Mouse (Mus musculus): ENCODE results near the gene Rnaseh2c.

The Rnaseh2c gene

DNA sequence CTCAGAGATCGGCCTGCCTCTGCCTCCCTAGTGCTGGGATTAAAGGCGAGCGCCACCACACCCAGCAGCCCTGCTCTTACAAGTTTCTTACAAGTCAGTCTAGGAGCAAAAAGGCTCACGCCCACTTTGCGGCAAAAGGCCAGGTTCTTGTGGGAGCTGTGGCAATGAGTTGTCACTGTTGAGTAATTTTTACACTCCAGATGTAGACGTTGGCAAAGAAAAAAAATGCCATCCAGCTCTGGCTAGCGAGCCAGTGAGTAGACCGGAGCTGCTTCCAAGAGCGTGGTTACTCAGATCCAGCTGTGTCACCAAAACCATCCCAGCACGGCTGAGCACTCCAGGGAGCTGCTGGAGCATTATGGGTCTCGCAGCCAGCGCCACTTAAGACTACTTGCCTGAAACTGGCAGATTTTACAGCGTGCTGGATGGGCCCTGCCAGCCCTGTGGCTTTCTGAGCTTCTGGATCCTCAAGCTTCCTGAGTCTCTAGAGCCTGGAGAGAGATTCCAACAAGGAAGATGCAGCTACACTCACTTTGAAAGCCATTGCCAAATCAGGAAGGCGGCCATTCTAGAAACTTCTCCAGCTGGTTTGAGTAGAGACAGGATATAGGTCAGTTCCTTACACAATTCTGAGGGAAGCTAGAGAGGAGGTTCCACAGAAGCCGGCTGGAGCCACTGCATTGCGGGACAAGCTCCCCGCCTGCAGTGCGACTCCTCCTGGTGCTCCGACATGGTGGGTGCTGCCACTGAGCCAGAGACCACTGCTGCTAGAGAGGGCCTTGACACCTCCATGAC is 29.1 kb upstream of the Rnaseh2c start:
- peak; percentile 95 for DNase-seq (ENCODE audit: extremely low read depth, low read depth, low spot score)

- no peak for DNase-seq (ENCODE audit: extremely low read depth, low read depth, low spot score)
Observed at GRCm38 (mm10) chr19:5575336-5575735, 26.3 kb upstream of the Rnaseh2c start.

DNA sequence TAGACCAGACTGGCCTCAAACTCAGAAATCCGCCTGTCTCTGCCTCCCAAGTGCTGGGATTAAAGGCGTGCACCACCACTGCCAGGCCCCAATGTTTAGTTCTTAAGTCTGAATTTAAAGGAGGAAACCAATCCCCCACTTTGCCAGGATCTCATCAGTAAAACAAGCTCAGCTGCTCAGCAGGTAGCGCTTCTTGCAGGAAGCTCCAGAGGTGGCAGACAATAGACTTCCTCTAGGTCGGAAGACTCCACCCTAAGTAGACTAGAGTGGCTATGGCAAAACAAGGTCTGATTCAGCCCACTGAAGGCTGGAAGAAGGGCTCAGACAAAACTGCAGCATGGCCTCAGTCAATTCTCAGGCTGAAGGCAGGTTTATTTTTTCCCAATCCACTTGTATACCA is 21.7 kb upstream of the Rnaseh2c start:
- no peak for DNase-seq (ENCODE audit: extremely low read depth, low read depth, low spot score)

DNA sequence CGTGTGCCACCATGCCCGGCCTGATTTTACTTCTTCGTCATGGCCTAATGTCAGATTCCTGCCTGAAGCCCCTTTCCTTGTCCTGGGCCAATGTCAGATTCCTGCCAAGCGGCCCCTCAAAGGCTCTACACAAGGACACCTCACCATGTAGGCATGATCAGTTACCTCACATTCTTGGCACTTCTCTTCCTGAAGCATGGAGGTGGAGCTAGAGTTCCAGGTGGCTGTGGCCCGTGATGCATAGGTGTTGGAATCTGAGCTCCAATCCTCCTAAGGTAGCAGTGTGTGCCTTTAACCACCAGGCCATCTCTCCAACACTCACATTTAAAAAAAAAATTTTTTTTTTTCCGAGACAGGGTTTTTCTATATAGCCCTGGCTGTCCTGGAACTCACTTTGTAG is 20.9 kb upstream of the Rnaseh2c start:
- DNase-seq (ENCODE audit: extremely low read depth, low read depth, low spot score) = no peak

DNA sequence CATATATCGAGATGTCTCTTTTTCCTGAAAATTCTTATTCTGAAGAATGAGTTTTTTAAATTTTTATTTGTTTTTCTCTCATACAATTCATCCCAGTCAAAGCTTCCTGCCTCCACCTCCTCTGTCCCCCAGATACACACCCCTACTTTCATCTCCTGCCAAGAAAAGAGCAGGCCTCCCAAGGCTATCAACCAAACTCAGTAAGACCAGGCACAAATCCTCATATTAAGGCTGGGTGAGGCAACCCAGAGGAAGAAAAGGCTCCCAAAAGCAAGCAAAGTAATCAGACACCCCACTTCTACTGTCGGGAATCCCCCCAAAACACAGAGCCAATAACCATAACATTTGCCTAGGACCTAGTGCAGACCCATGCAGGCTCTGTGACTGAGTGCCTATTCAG is 19.7 kb upstream of the Rnaseh2c start:
- no peak for DNase-seq (ENCODE audit: extremely low read depth, low read depth, low spot score)

GRCm38 (mm10) chr19:5589159-5589558 is 12.5 kb upstream of the Rnaseh2c start:
- DNase-seq (ENCODE audit: extremely low read depth, low read depth, low spot score) = no peak

GRCm38 (mm10) chr19:5591888-5592287 is 9.8 kb upstream of the Rnaseh2c start:
- no peak for DNase-seq (ENCODE audit: extremely low read depth, low read depth, low spot score)

- no peak for DNase-seq (ENCODE audit: extremely low read depth, low read depth, low spot score)
Observed at GRCm38 (mm10) chr19:5599224-5599623, 2.4 kb upstream of the Rnaseh2c start.

DNA sequence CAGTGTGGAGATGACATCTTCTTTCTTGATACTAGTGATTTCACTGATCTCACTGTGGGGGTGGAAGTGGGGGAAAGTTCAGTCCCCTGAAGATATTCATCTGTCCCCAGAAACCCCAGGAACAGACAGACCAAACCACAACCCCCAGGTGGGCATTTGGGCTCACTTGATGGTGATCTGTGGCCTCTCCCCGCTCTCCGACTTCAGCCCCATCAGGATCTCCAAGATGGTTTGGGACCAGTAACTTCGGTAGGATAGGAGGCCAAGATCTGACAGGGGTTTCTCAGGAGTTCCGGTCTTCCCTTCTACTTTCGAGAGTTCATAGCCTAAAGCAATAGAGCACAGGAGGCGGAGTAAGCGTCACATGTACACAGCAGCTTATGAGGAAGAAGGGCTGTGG is 2.0 kb downstream of the Rnaseh2c start:
- no peak for DNase-seq (ENCODE audit: extremely low read depth, low read depth, low spot score)

- no peak for DNase-seq (ENCODE audit: extremely low read depth, low read depth, low spot score)
Observed at GRCm38 (mm10) chr19:5605126-5605525, 3.5 kb downstream of the Rnaseh2c start.

DNA sequence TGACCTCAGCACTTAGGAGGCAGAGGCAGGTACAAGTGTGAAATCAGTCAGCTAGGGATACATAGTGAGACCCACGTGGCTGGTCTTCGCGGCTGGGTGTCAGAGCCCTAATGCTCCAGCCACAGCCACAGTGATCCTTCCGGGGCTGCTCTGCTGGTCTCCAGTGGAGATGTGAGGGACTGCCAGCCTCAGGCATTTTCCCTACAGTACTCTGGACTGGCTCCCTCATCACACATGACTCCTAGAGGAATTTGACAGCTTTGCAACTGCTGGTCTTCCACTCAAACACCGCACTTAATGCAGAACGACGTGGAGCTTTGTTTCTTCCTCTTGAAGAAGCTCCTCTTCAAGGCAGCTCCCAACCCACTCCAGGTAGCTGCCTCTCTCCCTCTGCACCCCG is 4.5 kb downstream of the Rnaseh2c start:
- DNase-seq (ENCODE audit: extremely low read depth, low read depth, low spot score) = no peak

GRCm38 (mm10) chr19:5607705-5608410 is 6.2 kb downstream of the Rnaseh2c start:
- no peak for DNase-seq (ENCODE audit: extremely low read depth, low read depth, low spot score)

DNA sequence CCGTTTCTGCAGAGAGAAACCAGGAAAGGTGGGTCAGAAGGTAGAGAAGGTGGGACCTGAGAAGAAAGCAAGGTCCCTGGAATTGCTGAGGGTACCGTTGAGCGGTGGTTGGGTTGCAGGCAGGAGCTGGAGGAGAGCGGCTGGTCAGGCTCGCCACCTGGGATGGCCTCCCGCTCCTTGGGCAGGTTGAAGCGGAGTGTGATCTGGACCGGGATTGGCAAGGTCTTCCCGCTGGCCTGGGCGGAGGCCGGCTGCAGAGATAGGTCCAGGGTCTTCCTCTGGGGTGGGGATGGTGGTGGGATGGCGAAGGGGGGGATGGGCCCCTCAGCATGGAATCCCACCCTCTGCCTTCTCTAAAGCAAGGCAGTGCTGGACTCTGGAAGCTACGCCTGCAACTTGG is 7.0 kb downstream of the Rnaseh2c start:
- no peak for DNase-seq (ENCODE audit: extremely low read depth, low read depth, low spot score)

GRCm38 (mm10) chr19:5609171-5609546 is 7.5 kb downstream of the Rnaseh2c start:
- no peak for DNase-seq (ENCODE audit: extremely low read depth, low read depth, low spot score)

GRCm38 (mm10) chr19:5609547-5610404 is 8.1 kb downstream of the Rnaseh2c start, which contains the start of gene Kat5:
Kat5 (minus strand) TSS chr19:5610237.
- no peak for DNase-seq (ENCODE audit: extremely low read depth, low read depth, low spot score)

GRCm38 (mm10) chr19:5611973-5612372 is 10.3 kb downstream of the Rnaseh2c start:
- no peak for DNase-seq (ENCODE audit: extremely low read depth, low read depth, low spot score)

- no peak for DNase-seq (ENCODE audit: extremely low read depth, low read depth, low spot score)
Observed at GRCm38 (mm10) chr19:5612762-5613411, 11.2 kb downstream of the Rnaseh2c start.

DNA sequence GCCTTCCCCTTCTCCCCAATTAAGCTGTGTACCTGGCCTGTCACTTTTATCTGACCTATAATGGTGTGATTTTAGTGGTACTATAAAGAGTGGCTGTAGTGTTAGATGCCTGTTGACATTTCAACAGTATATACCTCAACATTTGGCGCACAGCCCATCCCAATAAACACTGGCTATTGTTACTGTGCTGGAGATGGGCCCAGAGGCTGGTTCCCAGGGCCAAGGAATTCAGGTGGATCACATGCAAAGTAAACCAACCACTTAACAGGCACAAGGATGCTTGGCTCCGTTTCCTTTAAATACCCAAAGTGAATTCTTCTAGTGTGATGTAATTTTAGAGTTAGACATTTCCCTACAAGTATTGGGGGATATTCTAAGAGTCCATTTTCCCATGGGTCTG is 13.3 kb downstream of the Rnaseh2c start:
- no peak for DNase-seq (ENCODE audit: extremely low read depth, low read depth, low spot score)

GRCm38 (mm10) chr19:5620007-5620406 is 18.3 kb downstream of the Rnaseh2c start:
- DNase-seq (ENCODE audit: extremely low read depth, low read depth, low spot score) = no peak

- DNase-seq (ENCODE audit: extremely low read depth, low read depth, low spot score) = no peak
Observed at GRCm38 (mm10) chr19:5621884-5622283, 20.2 kb downstream of the Rnaseh2c start.

DNA sequence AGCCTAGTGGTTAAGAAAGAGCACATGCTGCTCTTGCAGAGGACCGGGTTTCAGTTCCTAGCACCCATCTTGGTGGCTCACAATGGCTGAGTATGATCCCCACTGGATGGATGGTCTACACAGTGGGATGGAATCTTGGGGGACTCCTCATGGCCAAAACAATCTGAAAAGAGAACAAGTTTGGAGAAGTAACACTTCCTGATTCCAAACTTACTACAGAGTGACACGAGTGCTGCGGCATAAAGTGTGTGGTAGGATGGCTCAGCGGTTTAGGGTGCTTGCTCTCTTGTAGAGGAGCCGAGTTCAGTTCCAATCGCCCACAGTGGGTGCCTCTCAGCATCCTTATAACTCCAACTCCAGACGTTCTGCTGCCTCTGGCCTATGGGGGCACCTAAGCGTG is 23.6 kb downstream of the Rnaseh2c start:
- no peak for DNase-seq (ENCODE audit: extremely low read depth, low read depth, low spot score)
